Mouse (Mus musculus) CH12.LX (cell line): ENCODE data around the gene Rnf115. TPM values are rescaled to one million over a fixed set of nuclear protein-coding genes. Genes with fewer than 3 reads are reported as not detected.
A peak's percentile ranks its signal among the peaks of the same experiment; 100 is the strongest.

Source experiments
- DNase-seq: peaks from one replicate; pipeline ENCODE4 v3.0.0-alpha.2; 2013; ENCODE audit errors: extremely low read depth
- H3K27ac ChIP-seq: 2 replicates; pipeline ENCODE4 v1.5.1; 2012; ENCODE audit warnings: low read depth, mild to moderate bottlenecking, control low read depth, moderate library complexity; ENCODE audit not compliant: insufficient read depth
- H3K27me3 ChIP-seq: replicated peaks from 2 replicates; pipeline ENCODE3; 2012; ENCODE audit warnings: inconsistent platforms
- H3K36me3 ChIP-seq, 2 experiments: replicated peaks in 1 of 2; 2 replicates each; pipeline versions ENCODE3 to v1.6.1; 2012; ENCODE audit warnings: inconsistent platforms in 1 of 2, low read length in 1 of 2, mild to moderate bottlenecking in 1 of 2, mixed read lengths in 1 of 2, moderate library complexity in 1 of 2; ENCODE audit not compliant: control insufficient read depth in 1 of 2, insufficient read depth in 1 of 2
- H3K4me1 ChIP-seq, 2 experiments: 2 replicates each; pipeline ENCODE4 v1.6.1; 2012; ENCODE audit warnings: inconsistent platforms in 1 of 2, moderate library complexity in 1 of 2; ENCODE audit not compliant: insufficient read depth in 2 of 2, control insufficient read depth in 1 of 2
- H3K4me2 ChIP-seq: 2 replicates; pipeline ENCODE4 v1.6.1; 2012; ENCODE audit warnings: low read depth, mild to moderate bottlenecking, control low read depth; ENCODE audit not compliant: poor library complexity, insufficient read depth, severe bottlenecking
- H3K4me3 ChIP-seq, 3 experiments: fragments of 150-350 bp in 1 of 3; sonication (generic) in 1 of 3; replicated peaks in 1 of 3; 2 replicates each; pipeline versions ENCODE3 to v1.5.1; 2011 to 2012; ENCODE audit warnings: low read depth in 2 of 3, low read length in 2 of 3, mild to moderate bottlenecking in 2 of 3, moderate library complexity in 2 of 3, control low read depth in 1 of 3, improper control_type of control experiment in 1 of 3, inconsistent platforms in 1 of 3, mixed read lengths in 1 of 3; ENCODE audit not compliant: poor library complexity in 1 of 3
- H3K79me2 ChIP-seq: replicated peaks from 2 replicates; pipeline ENCODE4 v1.6.1; 2012; ENCODE audit warnings: mild to moderate bottlenecking, moderate library complexity; ENCODE audit not compliant: control insufficient read depth, poor library complexity, insufficient read depth, severe bottlenecking; ENCODE audit errors: extremely low read depth
- H3K9ac ChIP-seq: 2 replicates; pipeline ENCODE4 v1.6.1; 2012; ENCODE audit warnings: low read depth, mild to moderate bottlenecking, control low read depth, moderate library complexity; ENCODE audit not compliant: insufficient read depth
- H3K9me3 ChIP-seq: replicated peaks from 2 replicates; pipeline ENCODE3; 2012; ENCODE audit warnings: low read length, inconsistent platforms, mixed read lengths
- BHLHE40 ChIP-seq: IDR thresholded peaks from 2 replicates; pipeline ENCODE4 v1.6.1; 2011; ENCODE audit warnings: mild to moderate bottlenecking, low read depth, low read length, improper control_type of control experiment
- CHD1 ChIP-seq: IDR thresholded peaks from 2 replicates; pipeline ENCODE4 v1.6.1; 2012; ENCODE audit warnings: low read depth, low read length, improper control_type of control experiment, inconsistent platforms
- CTCF ChIP-seq, 2 experiments: IDR thresholded peaks in 1 of 2; conservative IDR thresholded peaks in 1 of 2; 2 replicates each; pipeline ENCODE4 v1.5.1; 2011 to 2012; ENCODE audit warnings: low read depth in 2 of 2, low read length in 2 of 2, improper control_type of control experiment in 1 of 2, inconsistent platforms in 1 of 2, mild to moderate bottlenecking in 1 of 2, moderate library complexity in 1 of 2
- EP300 ChIP-seq: IDR thresholded peaks from 2 replicates; pipeline ENCODE4 v1.6.1; 2011; ENCODE audit warnings: low read length, improper control_type of control experiment
- IRF4 ChIP-seq: IDR thresholded peaks from 2 replicates; pipeline ENCODE4 v1.6.1; 2014; ENCODE audit warnings: low read depth, mild to moderate bottlenecking, inconsistent platforms, low read length, improper control_type of control experiment
- MAX ChIP-seq: IDR thresholded peaks from 2 replicates; pipeline ENCODE4 v1.6.1; 2011; ENCODE audit warnings: low read length, improper control_type of control experiment
- MEF2A ChIP-seq: IDR thresholded peaks from 2 replicates; pipeline ENCODE4 v1.6.1; 2014; ENCODE audit warnings: low read depth, mild to moderate bottlenecking, inconsistent platforms, low read length, improper control_type of control experiment, borderline replicate concordance
- MXI1 ChIP-seq: IDR thresholded peaks from 2 replicates; pipeline ENCODE4 v1.6.1; 2011; ENCODE audit warnings: mild to moderate bottlenecking, low read depth, low read length, improper control_type of control experiment
- MYC ChIP-seq: IDR thresholded peaks from 2 replicates; pipeline ENCODE4 v1.6.1; 2011; ENCODE audit warnings: low read depth, mild to moderate bottlenecking, improper control_type of control experiment, low read length
- RAD21 ChIP-seq: IDR thresholded peaks from 2 replicates; pipeline ENCODE4 v1.6.1; 2011; ENCODE audit warnings: low read depth, mild to moderate bottlenecking, low read length, improper control_type of control experiment, moderate library complexity
- RCOR1 ChIP-seq: conservative IDR thresholded peaks from 2 replicates; pipeline ENCODE4 v1.6.1; 2012; ENCODE audit warnings: low read depth, mild to moderate bottlenecking, inconsistent platforms, low read length, improper control_type of control experiment
- SMC3 ChIP-seq: IDR thresholded peaks from 2 replicates; pipeline ENCODE4 v1.6.1; 2011; ENCODE audit warnings: low read depth, low read length, improper control_type of control experiment
- TCF12 ChIP-seq: IDR thresholded peaks from 2 replicates; pipeline ENCODE4 v1.6.1; 2014; ENCODE audit warnings: low read depth, mild to moderate bottlenecking, inconsistent platforms, low read length, improper control_type of control experiment
- USF2 ChIP-seq: conservative IDR thresholded peaks from 2 replicates; pipeline ENCODE4 v1.6.1; 2011; ENCODE audit warnings: low read depth, low read length, improper control_type of control experiment
- ZMIZ1 ChIP-seq: IDR thresholded peaks from 2 replicates; pipeline ENCODE4 v1.6.1; 2012; ENCODE audit warnings: low read depth, mild to moderate bottlenecking, inconsistent platforms, low read length, improper control_type of control experiment
- ZNF384 ChIP-seq: IDR thresholded peaks from 2 replicates; pipeline ENCODE4 v1.6.1; 2012; ENCODE audit warnings: low read depth, low read length, improper control_type of control experiment, inconsistent platforms
- dilution Hi-C: fragments of 300-500 bp; cut with MboI; formaldehyde crosslinking; loops from 2 replicates; pipeline ENCODE4 v1.14.3; 2020; ENCODE audit warnings: low sequenced_read_pairs; ENCODE audit not compliant: extremely low pct_unique_long_range_greater_than_20kb, extremely low pct_ligation_motif_present
- in situ Hi-C: fragments of 300-500 bp; cut with MboI; formaldehyde crosslinking; loops from 3 replicates; pipeline ENCODE4 v1.14.3; 2019; ENCODE audit warnings: low sequenced_read_pairs, low pct_ligation_motif_present, low pct_unique_long_range_greater_than_20kb, mixed read lengths
- polyA plus RNA-seq: library from polyadenylated mRNA; unstranded; fragments of >175 nt; gene quantifications from 2 replicates; pipeline ENCODE4 v1.2.1, GENCODE M21; 2012; ENCODE audit warnings: low read depth; ENCODE audit not compliant: insufficient read length
- total RNA-seq, 2 experiments: library from RNA; depleted of rRNA; stranded (reverse); fragments of 300-350 nt in 1 of 2; fragments of >200 nt in 1 of 2; gene quantifications; 2 replicates each; pipeline ENCODE4 v1.2.3; 2012 to 2014

The Rnf115 gene
- total and polyA plus RNA-seq, 3 experiments = 25.8 to 79.3 (median 64.7) TPM

- no peaks in the 10 kb centered on the region for H3K36me3 ChIP-seq
- no peaks in the 10 kb centered on the region for H3K4me1 ChIP-seq
- H3K4me2 ChIP-seq = peak overlapping the region; percentile 51
- H3K9me3 ChIP-seq = peaks cover 3% of the 10 kb centered on the region
- no peak overlapping the region for H3K27ac ChIP-seq
- in situ Hi-C loops = loop anchor here (25.0 kb wide), 1 partner anchor 275 kb away; no protein-coding TSS in a partner anchor
- no peaks in the 10 kb centered on the region for H3K27me3 ChIP-seq
- H3K4me3 ChIP-seq = no peak overlapping the region
- TF ChIP-seq CTCF (conservative IDR thresholded peaks at IDR 0.05 in 1 of 2, IDR thresholded peaks at IDR 0.05 in 1 of 2; ENCODE audit: low read depth in 2 of 2, low read length in 2 of 2) (peak; percentile 35 to 86; a peak in 3 of 4 replicates), IRF4 (peak; percentile 31; the same call in 1 of the 2 replicates), SMC3 (peak; percentile 75), MXI1 (0 out of 2 replicates have a peak, but pooled peaks have one; percentile 50), MAX (no peak), BHLHE40 (peak; percentile 32), ZNF384 (peak; percentile 54; the same call in 1 of the 2 replicates), RAD21 (peak; percentile 69), CHD1 (no peak)
- TF ChIP-seq, all 38 proteins: peak for 7
- dilution Hi-C loops = no loop called here
- Histone ChIP-seq H3K9ac (no peak overlapping the region), H3K79me2 (no peaks in the 10 kb centered on the region)
- DNase-seq = peak; percentile 76
Observed at GRCm38 (mm10) chr3:96812395-96813091, 85.1 kb downstream of the Rnf115 start.

- H3K4me1 ChIP-seq = no peaks in the 10 kb centered on the region
- no peak for TF ChIP-seq ZMIZ1
- no peak for TF ChIP-seq MEF2A
- no peak for TF ChIP-seq IRF4
- TF ChIP-seq SMC3 = peak; percentile 25
- TF ChIP-seq RCOR1 = no peak
- no peak for TF ChIP-seq EP300
- peak; percentile 67; the same call in 1 of the 2 replicates for TF ChIP-seq MYC
- peak in 1 of 2 experiments; percentile 55; a peak in 2 of 4 replicates for TF ChIP-seq CTCF (conservative IDR thresholded peaks at IDR 0.05 in 1 of 2, IDR thresholded peaks at IDR 0.05 in 1 of 2; ENCODE audit: low read depth in 2 of 2, low read length in 2 of 2)
- TF ChIP-seq RAD21 = peak; percentile 43
- no peak for TF ChIP-seq USF2
- no peak for TF ChIP-seq TCF12
- TF ChIP-seq, all 38 proteins: peak for 4
- no peak overlapping the region for H3K4me3 ChIP-seq
- H3K79me2 ChIP-seq = no peaks in the 10 kb centered on the region
- no peak overlapping the region for H3K9ac ChIP-seq
- H3K9me3 ChIP-seq = peaks cover 3% of the 10 kb centered on the region
- in situ Hi-C loops = loop anchor here (25.0 kb wide), 1 partner anchor 274 kb away; no protein-coding TSS in a partner anchor
- H3K36me3 ChIP-seq = no peaks in the 10 kb centered on the region
- no peaks in the 10 kb centered on the region for H3K27me3 ChIP-seq
- dilution Hi-C loops = no loop called here
- no peak overlapping the region for H3K27ac ChIP-seq
- H3K4me2 ChIP-seq = peak overlapping the region; percentile 51; the same call in 1 of the 2 replicates
- DNase-seq = peak; percentile 11
Observed at GRCm38 (mm10) chr3:96813106-96813505, 85.6 kb downstream of the Rnf115 start.
